Mouse (Mus musculus) macrophage (primary cell): ENCODE data around the gene Dhx9. TPM values are rescaled to one million over a fixed set of nuclear protein-coding genes. Genes with fewer than 3 reads are reported as not detected.
"Not testable (repeated sequence)": the region's sequence is repeated elsewhere in the genome, so short reads cannot be mapped to it uniquely, and the experiment has no call there.

Experiments used
- H3K27ac ChIP-seq: fragments of 350-480 bp; formaldehyde crosslinking; 2 replicates; pipeline ENCODE4 v1.9.0; 2021
- H3K36me3 ChIP-seq: fragments of 350-480 bp; formaldehyde crosslinking; 2 replicates; pipeline ENCODE4 v1.9.0; 2021; ENCODE audit errors: inconsistent target
- H3K4me3 ChIP-seq: fragments of 350-480 bp; formaldehyde crosslinking; 2 replicates; pipeline ENCODE4 v1.9.0; 2021; ENCODE audit errors: inconsistent target
- H3K79me2 ChIP-seq: fragments of 350-480 bp; formaldehyde crosslinking; 2 replicates; pipeline ENCODE4 v1.9.0; 2021; ENCODE audit errors: inconsistent target
- WGBS: methylation state at CpG from one replicate; pipeline ENCODE4 v1.1.7; 2026; ENCODE audit warnings: inconsistent platforms; ENCODE audit not compliant: missing documents; 5-methylcytosine and 5-hydroxymethylcytosine counted together
- polyA plus RNA-seq: library from polyadenylated mRNA; stranded (reverse); fragments of 250-400 nt; gene quantifications from 3 replicates; pipeline ENCODE4 v1.2.4, GENCODE M21; 2018; ENCODE audit warnings: inconsistent platforms
- total RNA-seq, 78 experiments: library from RNA; depleted of rRNA; stranded (reverse); fragments of 250-400 nt; gene quantifications; 1 replicate in 9 of 78; 2 replicates in 24 of 78; 3 replicates in 43 of 78; 4 replicates in 2 of 78; pipeline ENCODE4 v1.2.4; 2018; ENCODE audit warnings: inconsistent platforms in 56 of 78

The Dhx9 gene
- total RNA-seq (2018; cell fraction: chromatin; rRNA removed) = 100 to 1,000 TPM; 139 to 418 (median 222) TPM
- total RNA-seq (2018; cell fraction: cytosol; rRNA removed) = 10 to 100 TPM; 29.3 to 79.3 (median 55.6) TPM
- total RNA-seq (2018; cell fraction: nucleus; rRNA removed) = 100 to 1,000 TPM in 22 of 26 experiments, 10 to 100 TPM in 4; 81.2 to 270 (median 124) TPM
- 51.6 to 87.8 TPM (median 81.8 TPM) in 3 replicates for polyA plus RNA-seq

DNA sequence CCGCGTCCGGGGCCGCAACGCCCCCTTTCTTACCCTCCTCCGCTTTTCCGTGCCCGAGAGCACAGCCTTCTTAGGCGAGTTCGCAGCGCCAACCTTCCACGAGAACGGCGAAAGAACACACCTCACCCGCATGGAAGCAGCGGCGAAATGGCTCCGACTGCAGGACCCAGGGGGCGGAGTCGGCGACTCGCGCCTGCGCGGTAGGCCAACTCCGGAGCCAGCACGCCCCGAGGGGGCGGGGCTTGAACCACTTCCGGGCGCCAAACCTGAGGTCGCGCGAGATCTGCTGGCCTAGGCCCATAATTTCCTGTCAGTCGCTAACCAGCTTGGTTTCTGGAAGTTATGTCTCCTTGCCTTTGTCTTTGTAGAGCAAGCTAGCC is at the start of gene Dhx9:
Gene Dhx9, minus strand, starts transcription at position 161 of the 380 bp plus-strand sequence.
- Histone ChIP-seq H3K36me3 (peaks cover 11% of the 10 kb centered on the region; the same call in 1 of the 2 replicates), H3K27ac (peak within 1 kb of the TSS; percentile 76), H3K79me2 (peaks cover 50% of the 10 kb centered on the region), H3K4me3 (peak within 1 kb of the TSS; percentile 87)
- WGBS = 0% methylated on average over 28 of the region's 35 CpGs

DNA sequence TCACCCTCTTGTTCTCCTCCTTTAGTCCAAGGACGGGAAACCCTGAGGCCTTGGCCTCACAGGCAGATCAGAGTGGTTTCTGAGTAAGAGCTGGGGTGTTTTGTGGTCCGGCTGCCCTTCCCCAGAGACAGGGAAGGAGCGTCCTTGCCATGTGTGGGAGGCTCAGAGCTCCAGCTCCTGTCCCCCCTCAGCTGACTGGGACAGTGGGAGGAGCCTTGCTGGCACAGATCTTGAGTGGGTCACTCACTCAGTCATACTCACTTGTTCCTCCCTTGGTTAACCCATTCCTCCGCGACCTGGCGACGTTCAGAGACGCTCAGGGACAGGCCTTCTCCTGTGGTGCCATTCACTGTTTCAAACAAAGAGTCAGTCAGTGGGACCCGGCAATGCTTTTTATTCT is 48.2 kb upstream of the Dhx9 start:
- WGBS = 90% methylated on average over 9 of the region's 9 CpGs
- H3K4me3 ChIP-seq = no peak overlapping the region

DNA sequence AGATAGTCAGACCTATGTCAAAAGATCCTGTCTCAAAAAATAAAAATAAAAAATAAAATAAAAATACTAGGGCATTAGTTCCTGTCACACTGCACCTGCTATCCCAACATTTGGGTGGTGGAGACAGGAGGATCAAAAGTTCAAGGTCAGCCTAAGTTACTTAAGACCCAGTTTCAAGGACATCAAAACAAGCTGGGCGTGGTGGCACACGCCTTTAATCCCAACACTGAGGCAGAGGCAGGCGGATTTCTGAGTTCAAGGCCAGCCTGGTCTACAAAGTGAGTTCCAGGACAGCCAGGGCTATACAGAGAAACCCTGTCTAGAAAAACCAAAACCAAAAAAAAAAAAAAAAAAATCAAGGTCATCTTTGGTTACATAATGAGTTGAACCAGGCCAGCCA is 45.4 kb upstream of the Dhx9 start:
- H3K27ac ChIP-seq = peak overlapping the region; percentile 72
- H3K36me3 ChIP-seq, H3K4me3 ChIP-seq, H3K79me2 ChIP-seq: not testable (repeated sequence)
- 86% methylated on average over 1 of the region's 3 CpGs for WGBS

More for the DNA sequence above, 48.2 kb upstream of the Dhx9 start:
- H3K27ac ChIP-seq = no peak overlapping the region
- no peaks in the 10 kb centered on the region for H3K36me3 ChIP-seq
- no peaks in the 10 kb centered on the region for H3K79me2 ChIP-seq

DNA sequence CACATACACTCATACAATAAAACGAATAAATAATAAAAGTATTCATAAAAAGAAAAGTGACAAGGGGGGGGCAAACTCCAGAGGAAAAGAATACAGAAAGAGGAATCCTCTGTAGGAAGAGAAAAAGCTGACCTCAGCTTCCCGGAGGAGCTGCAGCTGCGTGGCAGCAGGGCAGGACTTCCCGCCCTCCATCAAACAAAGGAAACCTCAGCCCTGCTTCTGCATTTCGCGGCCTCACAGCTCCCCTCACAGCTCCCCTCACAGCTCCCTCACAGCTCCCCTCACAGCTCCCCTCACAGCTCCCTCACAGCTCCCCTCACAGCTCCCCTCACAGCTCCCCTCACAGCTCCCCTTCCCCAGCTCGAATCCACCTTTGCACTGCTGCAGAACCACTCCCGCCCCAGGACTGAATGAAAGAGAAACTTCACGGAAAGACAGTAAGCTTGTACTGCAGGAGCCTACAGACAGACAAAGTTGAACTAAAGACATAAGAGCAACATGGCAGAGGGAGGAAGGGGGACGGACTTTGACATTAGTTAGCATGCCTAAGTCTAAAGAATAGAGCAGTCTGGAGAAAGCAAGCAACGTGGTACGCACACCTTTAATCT is 44.9 kb upstream of the Dhx9 start:
- WGBS = 13% methylated on average over 10 of the region's 12 CpGs
- no peaks in the 10 kb centered on the region for H3K36me3 ChIP-seq
- H3K79me2 ChIP-seq = no peaks in the 10 kb centered on the region
- peak overlapping the region; percentile 72 for H3K27ac ChIP-seq
- peak overlapping the region; percentile 2; the same call in 1 of the 2 replicates for H3K4me3 ChIP-seq

DNA sequence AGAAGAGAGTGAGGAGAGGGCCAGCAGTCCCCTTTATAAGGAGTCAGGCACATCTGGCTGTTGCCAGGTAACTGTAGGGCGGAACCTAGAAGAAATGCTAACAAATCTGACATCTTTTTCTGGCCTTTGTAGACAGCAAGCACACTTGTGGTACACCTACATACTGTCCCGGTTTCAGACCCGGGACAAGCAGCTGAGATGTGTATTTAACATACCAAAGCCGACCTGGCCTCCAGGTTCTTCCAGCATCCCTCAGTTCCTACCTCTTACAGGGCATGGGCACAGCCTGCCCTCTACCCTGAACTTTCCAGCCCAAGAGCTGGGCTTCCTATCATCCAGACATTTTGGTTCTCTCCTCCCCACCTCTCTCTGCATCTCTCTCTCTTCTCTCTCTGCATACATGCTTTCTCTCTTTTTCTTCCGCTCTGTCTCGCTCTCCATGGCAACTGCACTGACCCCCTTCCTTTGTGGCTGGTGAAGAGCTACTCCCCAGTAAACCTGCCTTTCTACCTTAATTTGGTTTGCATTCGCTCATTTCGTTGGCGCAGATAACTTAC is 44.3 kb upstream of the Dhx9 start:
- H3K27ac ChIP-seq = peak overlapping the region; percentile 72
- H3K36me3 ChIP-seq = no peaks in the 10 kb centered on the region
- H3K4me3 ChIP-seq = peak overlapping the region; percentile 2; the same call in 1 of the 2 replicates
- 33% methylated on average over 9 of the region's 9 CpGs for WGBS
- no peaks in the 10 kb centered on the region for H3K79me2 ChIP-seq

DNA sequence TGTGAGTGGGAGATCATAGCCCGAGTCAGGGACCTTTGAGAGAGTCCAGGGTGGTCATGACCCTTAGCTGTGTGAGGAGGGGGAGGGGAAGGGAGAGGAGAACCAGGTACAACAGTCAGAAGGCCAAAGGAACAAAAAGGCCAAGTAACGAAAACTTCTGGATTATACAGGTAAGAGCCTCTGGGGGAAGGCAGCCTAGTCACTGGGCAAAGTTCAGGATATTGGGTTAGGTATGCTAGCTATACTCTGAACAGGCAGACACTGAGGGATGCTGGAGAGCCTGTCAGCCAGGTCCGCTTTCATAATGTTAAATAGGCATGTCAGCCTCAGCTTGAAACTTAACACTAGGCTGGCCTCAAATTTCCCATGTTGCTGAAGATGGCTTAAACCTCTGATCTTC is 34.7 kb upstream of the Dhx9 start:
- H3K79me2 ChIP-seq = no peaks in the 10 kb centered on the region
- H3K36me3 ChIP-seq = no peaks in the 10 kb centered on the region
- 86% methylated on average over 3 of the region's 3 CpGs for WGBS
- H3K4me3 ChIP-seq = no peak overlapping the region
- H3K27ac ChIP-seq = no peak overlapping the region

DNA sequence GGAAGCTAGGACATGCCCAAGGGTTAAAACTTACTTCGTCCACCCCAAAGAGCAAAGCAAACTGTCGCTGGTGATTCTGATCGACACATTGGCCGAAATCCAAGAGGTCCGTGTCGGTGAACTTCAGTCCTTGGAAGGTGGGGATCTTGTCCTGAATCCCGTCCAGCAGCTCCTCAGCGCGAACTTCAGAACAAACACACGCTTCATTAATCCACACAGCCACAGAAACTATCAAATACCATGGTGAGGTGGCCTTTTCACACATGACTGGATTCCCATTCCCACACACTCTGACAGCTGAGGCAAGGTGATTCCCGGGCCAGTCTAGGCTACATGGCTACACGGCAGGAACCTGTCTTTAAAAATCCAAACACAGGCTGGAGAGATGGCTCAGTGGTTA is 27.9 kb upstream of the Dhx9 start:
- Histone ChIP-seq H3K36me3 (no peaks in the 10 kb centered on the region), H3K27ac (no peak overlapping the region), H3K79me2 (no peaks in the 10 kb centered on the region), H3K4me3 (no peak overlapping the region)
- WGBS = 91% methylated on average over 12 of the region's 12 CpGs

DNA sequence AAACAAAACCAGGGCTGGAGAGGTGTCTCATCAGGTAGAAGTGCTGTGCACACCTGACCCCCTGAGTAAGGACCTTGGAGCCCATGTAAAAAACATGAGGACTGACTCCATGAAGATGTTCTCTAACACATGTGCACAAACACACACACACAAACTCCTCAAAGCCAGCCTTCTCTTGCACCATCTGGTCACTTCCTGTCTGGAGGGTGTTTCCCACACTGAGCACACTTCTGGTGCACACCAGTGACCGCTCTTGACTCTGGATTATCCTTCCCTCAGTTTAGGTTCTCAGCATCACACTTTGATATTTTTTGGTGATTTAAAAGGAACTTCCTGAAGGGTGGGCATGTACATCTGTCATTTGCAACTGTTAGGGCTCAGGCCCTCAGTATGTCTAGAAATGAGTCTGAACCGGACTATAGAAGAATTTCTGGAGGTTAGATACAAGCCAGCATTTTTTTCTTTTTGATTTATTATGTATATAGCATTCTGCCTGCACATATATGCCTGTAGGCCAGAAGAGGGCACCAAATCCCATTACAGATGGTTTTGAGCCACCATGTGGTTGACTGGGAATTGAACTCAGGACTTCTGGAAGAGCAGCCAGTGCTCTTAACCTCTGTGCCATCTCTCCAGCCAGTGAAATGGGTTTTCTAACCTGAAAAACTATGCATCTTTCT is 23.0 kb upstream of the Dhx9 start:
- H3K36me3 ChIP-seq = no peaks in the 10 kb centered on the region
- no peaks in the 10 kb centered on the region for H3K79me2 ChIP-seq
- H3K4me3 ChIP-seq = no peak overlapping the region
- WGBS = 50% methylated on average over 2 of the region's 2 CpGs
- no peak overlapping the region for H3K27ac ChIP-seq

DNA sequence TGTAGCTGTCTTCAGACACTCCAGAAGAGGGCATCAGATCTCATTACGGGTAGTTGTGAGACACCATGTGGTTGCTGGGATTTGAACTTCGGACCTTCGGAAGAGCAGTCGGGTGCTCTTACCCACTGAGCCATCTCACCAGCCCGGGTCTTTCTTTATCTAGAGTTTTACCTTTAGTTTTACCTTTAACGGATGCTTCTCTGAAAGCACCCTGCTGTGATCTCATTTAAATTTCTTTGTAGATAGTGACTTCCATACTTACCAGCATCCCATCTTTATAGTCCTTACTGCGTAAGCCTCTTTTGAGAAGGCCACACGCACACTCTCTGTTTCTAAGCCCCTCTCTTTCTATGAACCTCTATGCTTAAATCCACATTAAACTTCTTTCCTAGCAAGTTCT is 22.1 kb upstream of the Dhx9 start:
- 98% methylated on average over 8 of the region's 8 CpGs for WGBS
- not testable (repeated sequence) for H3K4me3 ChIP-seq, H3K27ac ChIP-seq, H3K79me2 ChIP-seq, H3K36me3 ChIP-seq

DNA sequence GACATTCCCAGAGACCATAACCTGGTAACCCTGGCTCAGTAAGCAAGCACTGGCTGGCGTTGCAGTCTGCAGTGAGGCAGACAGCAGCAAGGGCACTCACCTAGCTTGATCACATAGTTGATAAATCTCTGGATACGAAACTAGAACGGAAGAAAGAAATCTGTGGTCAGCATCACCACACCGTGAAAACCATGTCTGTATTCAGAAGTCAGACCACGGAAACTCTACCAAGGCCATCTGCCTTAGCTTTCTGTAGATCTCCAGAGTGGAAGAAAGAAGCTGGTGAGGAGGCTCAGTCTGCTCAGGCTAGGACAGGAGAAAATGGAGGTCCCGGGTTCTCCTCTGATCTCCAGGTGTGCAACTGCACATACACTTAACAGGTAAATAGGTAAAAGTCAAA is 21.6 kb upstream of the Dhx9 start:
- H3K79me2 ChIP-seq = no peaks in the 10 kb centered on the region
- H3K4me3 ChIP-seq = no peak overlapping the region
- WGBS = 87% methylated on average over 6 of the region's 6 CpGs
- H3K36me3 ChIP-seq = no peaks in the 10 kb centered on the region
- H3K27ac ChIP-seq = no peak overlapping the region

DNA sequence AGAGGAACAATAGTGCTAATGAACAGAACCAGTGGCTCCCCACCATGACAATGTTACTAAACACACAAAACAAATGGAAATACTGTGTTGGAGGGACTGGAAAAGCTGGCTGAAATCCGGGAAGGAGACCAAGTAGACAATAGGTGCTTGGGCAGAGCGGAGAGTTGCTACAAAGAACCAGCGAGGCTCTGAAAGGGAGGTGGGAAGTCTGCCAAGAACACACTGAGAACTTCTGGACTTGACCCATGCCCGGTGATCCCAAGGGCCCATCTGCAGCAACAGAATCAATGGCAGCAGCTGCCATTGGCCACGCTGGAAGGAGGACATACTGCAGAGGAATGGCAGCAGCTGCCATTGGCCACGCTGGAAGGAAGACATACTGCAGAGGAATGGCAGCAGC is 18.8 kb upstream of the Dhx9 start:
- 92% methylated on average over 5 of the region's 6 CpGs for WGBS

DNA sequence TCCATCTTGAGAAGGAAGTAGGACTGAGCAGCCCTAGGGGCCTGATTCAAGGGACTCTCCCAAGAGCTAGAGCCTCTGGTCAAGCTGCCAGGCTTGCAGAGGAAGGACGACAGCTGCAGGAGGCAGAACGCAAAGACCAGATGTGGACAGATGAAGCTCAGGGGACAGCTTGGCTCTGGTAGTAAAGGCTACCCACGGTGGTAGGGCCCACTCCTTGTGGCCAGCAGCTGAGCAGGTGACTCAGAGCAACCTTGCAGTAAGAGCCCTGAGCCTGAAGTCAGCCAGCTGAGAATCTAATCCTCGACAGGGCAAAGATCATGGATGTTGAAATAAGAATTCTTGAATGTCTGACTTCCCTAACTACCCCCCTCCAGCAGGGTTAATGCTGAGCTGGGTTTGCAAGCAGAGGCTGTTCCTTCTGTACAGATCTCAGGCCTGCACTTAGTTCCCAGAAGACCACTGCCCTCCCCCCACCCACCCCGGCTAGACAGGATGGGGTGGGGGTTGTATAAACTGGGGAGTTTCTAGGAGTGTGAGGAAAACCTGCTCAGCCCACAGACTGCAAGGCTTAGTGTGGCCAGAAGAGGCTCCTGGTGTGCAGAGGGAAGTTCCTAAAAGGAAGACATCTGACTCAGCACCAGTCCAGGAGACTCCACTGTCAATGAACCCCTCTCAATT is 14.3 kb upstream of the Dhx9 start:
- H3K36me3 ChIP-seq = no peaks in the 10 kb centered on the region
- H3K79me2 ChIP-seq = no peaks in the 10 kb centered on the region
- peak overlapping the region; percentile 77 for H3K27ac ChIP-seq
- 42% methylated on average over 5 of the region's 5 CpGs for WGBS
- H3K4me3 ChIP-seq = no peak overlapping the region

More for the DNA sequence above, 18.8 kb upstream of the Dhx9 start:
- Histone ChIP-seq H3K36me3 (no peaks in the 10 kb centered on the region), H3K27ac (no peak overlapping the region), H3K79me2 (no peaks in the 10 kb centered on the region), H3K4me3 (no peak overlapping the region)

DNA sequence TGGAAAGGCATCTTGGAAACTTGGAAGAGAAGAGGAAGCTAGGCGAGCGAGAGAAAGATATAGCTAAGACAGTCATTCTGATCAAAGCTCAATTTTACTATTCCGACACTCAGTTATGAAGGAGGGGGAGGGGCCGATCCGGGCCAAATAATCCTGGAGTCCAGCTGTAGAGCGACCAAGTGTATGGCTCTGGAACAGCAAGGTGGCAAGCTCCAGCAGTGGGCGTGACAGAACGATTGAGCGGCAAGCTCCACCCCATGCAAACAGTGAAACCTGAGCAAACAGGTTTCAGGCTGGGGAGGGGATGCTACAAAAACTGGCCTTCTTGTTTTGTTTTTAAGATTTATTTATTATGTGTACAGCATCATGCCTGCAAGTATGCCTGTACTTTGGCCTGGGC is 12.6 kb upstream of the Dhx9 start:
- Histone ChIP-seq H3K36me3 (no peaks in the 10 kb centered on the region), H3K27ac (no peak overlapping the region), H3K79me2 (no peaks in the 10 kb centered on the region), H3K4me3 (no peak overlapping the region)
- WGBS = 93% methylated on average over 8 of the region's 9 CpGs

DNA sequence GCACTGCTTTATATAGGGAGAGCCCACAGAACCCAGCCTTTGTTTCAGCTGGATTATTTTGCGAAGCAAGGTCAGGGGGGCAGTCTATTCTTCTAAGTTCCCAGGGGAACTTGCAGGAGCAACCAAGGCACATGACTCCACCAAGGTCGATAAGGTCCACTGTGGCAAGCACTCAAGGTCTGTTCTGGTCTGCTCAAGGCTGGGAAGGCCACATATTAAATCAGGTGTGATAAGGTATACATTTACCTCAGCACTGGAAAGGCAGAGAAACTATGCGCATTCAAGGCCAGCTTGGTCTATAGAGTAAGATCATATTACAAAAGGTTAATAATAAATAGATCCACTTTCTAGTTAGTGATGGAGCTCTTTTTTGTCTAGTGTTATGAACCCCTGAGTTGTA is 8.6 kb upstream of the Dhx9 start:
- H3K4me3 ChIP-seq = no peak overlapping the region
- H3K27ac ChIP-seq = no peak overlapping the region
- H3K36me3 ChIP-seq = no peaks in the 10 kb centered on the region
- no peaks in the 10 kb centered on the region for H3K79me2 ChIP-seq
- 87% methylated on average over 3 of the region's 3 CpGs for WGBS

DNA sequence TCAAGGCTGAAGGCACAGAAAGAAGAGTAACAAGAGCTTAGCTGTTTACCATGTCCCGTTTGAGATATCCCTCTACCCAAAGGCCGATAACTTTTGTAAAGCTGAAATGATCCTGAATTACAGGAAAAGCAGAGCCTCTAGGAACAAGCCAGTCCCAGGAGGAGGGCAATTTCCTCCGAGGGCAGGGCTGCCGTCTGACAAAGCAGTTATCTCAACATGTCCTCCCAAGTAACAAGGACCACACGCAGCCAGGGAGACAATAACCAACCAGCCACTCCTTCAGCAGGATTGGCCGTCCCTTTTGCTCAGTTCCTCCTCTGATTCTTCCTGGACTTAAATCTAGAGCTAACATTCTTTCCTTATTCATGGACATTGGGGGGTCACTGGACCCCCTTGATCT is 6.5 kb upstream of the Dhx9 start:
- 79% methylated on average over 6 of the region's 6 CpGs for WGBS
- Histone ChIP-seq H3K36me3 (no peaks in the 10 kb centered on the region), H3K79me2 (no peaks in the 10 kb centered on the region), H3K27ac (no peak overlapping the region), H3K4me3 (no peak overlapping the region)
